Mouse (Mus musculus) neural tube, embryonic 13.5 days (tissue): ENCODE measurements at regions not wholly inside any gene's neighbourhood (a gene's known extent, or its start where the extent isn't known, plus 50 kb on each side); places are given as distances from the start of the nearest gene placed in this dataset.
A peak's percentile ranks its signal among the peaks of the same experiment; 100 is the strongest.

Experiments used
- ATAC-seq: fragments of 200-750 bp; cut with Nextera tagmentation; 2 replicates; pipeline ENCODE4 v1.8.0; 2017; ENCODE audit warnings: low read depth, mild to moderate bottlenecking, moderate TSS enrichment, moderate library complexity
- H3K27ac ChIP-seq: fragments of 300-500 bp; sonication (generic); replicated peaks from 2 replicates; pipeline ENCODE4 v1.5.1; 2015; ENCODE audit warnings: moderate library complexity, mild to moderate bottlenecking, inconsistent platforms
- H3K27me3 ChIP-seq: fragments of 300-500 bp; sonication (generic); 2 replicates; pipeline ENCODE4 v1.6.1; 2015; ENCODE audit warnings: mild to moderate bottlenecking, inconsistent platforms
- H3K36me3 ChIP-seq: fragments of 300-500 bp; sonication (generic); 2 replicates; pipeline ENCODE4 v1.6.1; 2015; ENCODE audit warnings: mild to moderate bottlenecking, inconsistent platforms
- H3K4me1 ChIP-seq: fragments of 300-500 bp; sonication (generic); replicated peaks from 2 replicates; pipeline ENCODE4 v1.6.1; 2015; ENCODE audit warnings: inconsistent platforms
- H3K4me2 ChIP-seq: fragments of 300-500 bp; sonication (generic); 2 replicates; pipeline ENCODE4 v1.6.1; 2015; ENCODE audit warnings: inconsistent platforms, mild to moderate bottlenecking, moderate library complexity
- H3K4me3 ChIP-seq: fragments of 300-500 bp; sonication (generic); 2 replicates; pipeline ENCODE4 v1.5.1; 2015; ENCODE audit warnings: mild to moderate bottlenecking, inconsistent platforms
- H3K9ac ChIP-seq: fragments of 300-500 bp; sonication (generic); 2 replicates; pipeline ENCODE4 v1.6.1; 2015; ENCODE audit warnings: moderate library complexity, mild to moderate bottlenecking, inconsistent platforms
- H3K9me3 ChIP-seq: fragments of 300-500 bp; sonication (generic); 2 replicates; pipeline ENCODE4 v1.6.1; 2016; ENCODE audit warnings: inconsistent platforms
- WGBS: fragments of 180-500 bp; shearing (Covaris S2); methylation state at CpG from one replicate; pipeline ENCODE4 v1.1.7; 2015; 5-methylcytosine and 5-hydroxymethylcytosine counted together

- no peak overlapping the region for H3K4me2 ChIP-seq
- ATAC-seq = no peak
- no peak overlapping the region for H3K9ac ChIP-seq
- no peak overlapping the region for H3K4me3 ChIP-seq
- H3K9me3 ChIP-seq = no peaks in the 10 kb centered on the region
- peaks cover 12% of the 10 kb centered on the region for H3K4me1 ChIP-seq
- H3K27me3 ChIP-seq = peaks cover 15% of the 10 kb centered on the region
- 90% methylated on average over 3 of the region's 3 CpGs for WGBS
- no peak overlapping the region for H3K27ac ChIP-seq
- no peaks in the 10 kb centered on the region for H3K36me3 ChIP-seq
These were observed 299.0 kb upstream of the Irx4 start for GRCm38 (mm10) chr13:72961291-72961690.

- Histone ChIP-seq H3K4me1 (no peaks in the 10 kb centered on the region), H3K9ac (no peak overlapping the region), H3K4me3 (no peak overlapping the region), H3K27ac (no peak overlapping the region), H3K4me2 (no peak overlapping the region), H3K9me3 (no peaks in the 10 kb centered on the region), H3K27me3 (no peaks in the 10 kb centered on the region), H3K36me3 (no peaks in the 10 kb centered on the region)
- ATAC-seq = no peak
- 90% methylated on average over 4 of the region's 4 CpGs for WGBS
These were observed 288.1 kb upstream of the Irx4 start for GRCm38 (mm10) chr13:72972165-72972564.

- Histone ChIP-seq H3K9me3 (no peaks in the 10 kb centered on the region), H3K4me3 (no peak overlapping the region), H3K27me3 (no peaks in the 10 kb centered on the region), H3K4me2 (no peak overlapping the region), H3K4me1 (no peaks in the 10 kb centered on the region), H3K36me3 (no peaks in the 10 kb centered on the region), H3K27ac (no peak overlapping the region), H3K9ac (no peak overlapping the region)
- ATAC-seq = no peak
- WGBS = 59% methylated on average over 1 of the region's 1 CpGs
These were observed 287.4 kb upstream of the Irx4 start for GRCm38 (mm10) chr13:72972894-72973293.

GRCm38 (mm10) chr13:72977213-72977612 lies 283.1 kb upstream of the Irx4 start:
- no peak overlapping the region for H3K4me3 ChIP-seq
- no peak overlapping the region for H3K9ac ChIP-seq
- H3K9me3 ChIP-seq = no peaks in the 10 kb centered on the region
- H3K4me2 ChIP-seq = no peak overlapping the region
- no peaks in the 10 kb centered on the region for H3K4me1 ChIP-seq
- WGBS = 86% methylated on average over 6 of the region's 6 CpGs
- no peak overlapping the region for H3K27ac ChIP-seq
- ATAC-seq = no peak
- H3K36me3 ChIP-seq = no peaks in the 10 kb centered on the region
- H3K27me3 ChIP-seq = no peaks in the 10 kb centered on the region

GRCm38 (mm10) chr13:72977971-72978370 lies 282.3 kb upstream of the Irx4 start:
- H3K9ac ChIP-seq = no peak overlapping the region
- no peak overlapping the region for H3K27ac ChIP-seq
- H3K36me3 ChIP-seq = no peaks in the 10 kb centered on the region
- no peaks in the 10 kb centered on the region for H3K4me1 ChIP-seq
- WGBS = 78% methylated on average over 3 of the region's 3 CpGs
- H3K4me2 ChIP-seq = no peak overlapping the region
- H3K27me3 ChIP-seq = no peaks in the 10 kb centered on the region
- H3K4me3 ChIP-seq = no peak overlapping the region
- ATAC-seq = no peak
- H3K9me3 ChIP-seq = no peaks in the 10 kb centered on the region

- H3K4me3 ChIP-seq = no peak overlapping the region
- no peak for ATAC-seq
- no peak overlapping the region for H3K9ac ChIP-seq
- no peak overlapping the region for H3K27ac ChIP-seq
- no peaks in the 10 kb centered on the region for H3K4me1 ChIP-seq
- no peaks in the 10 kb centered on the region for H3K9me3 ChIP-seq
- H3K36me3 ChIP-seq = no peaks in the 10 kb centered on the region
- no peak overlapping the region for H3K4me2 ChIP-seq
- no peaks in the 10 kb centered on the region for H3K27me3 ChIP-seq
These were observed 281.3 kb upstream of the Irx4 start for GRCm38 (mm10) chr13:72978966-72979365.

- H3K9me3 ChIP-seq = no peaks in the 10 kb centered on the region
- H3K9ac ChIP-seq = no peak overlapping the region
- H3K27me3 ChIP-seq = 0 out of 2 replicates have a peak, but pooled peaks cover 11% of the 10 kb centered on the region
- no peak overlapping the region for H3K4me3 ChIP-seq
- H3K27ac ChIP-seq = no peak overlapping the region
- peak; percentile 63 for ATAC-seq
- H3K4me2 ChIP-seq = no peak overlapping the region
- peaks cover 19% of the 10 kb centered on the region for H3K4me1 ChIP-seq
- H3K36me3 ChIP-seq = no peaks in the 10 kb centered on the region
- WGBS = 36% methylated on average over 16 of the region's 17 CpGs
These were observed 267.5 kb upstream of the Irx4 start for GRCm38 (mm10) chr13:72992589-72993409.

GRCm38 (mm10) chr13:72993410-72993858 lies 266.8 kb upstream of the Irx4 start:
- Histone ChIP-seq H3K36me3 (no peaks in the 10 kb centered on the region), H3K27me3 (0 out of 2 replicates have a peak, but pooled peaks cover 11% of the 10 kb centered on the region), H3K9ac (no peak overlapping the region), H3K4me3 (no peak overlapping the region), H3K4me2 (no peak overlapping the region), H3K4me1 (peaks cover 19% of the 10 kb centered on the region), H3K9me3 (no peaks in the 10 kb centered on the region), H3K27ac (no peak overlapping the region)
- WGBS = 45% methylated on average over 3 of the region's 3 CpGs
- peak; percentile 50 for ATAC-seq

- no peak for ATAC-seq
- no peaks in the 10 kb centered on the region for H3K36me3 ChIP-seq
- no peak overlapping the region for H3K4me2 ChIP-seq
- 0 out of 2 replicates have a peak, but pooled peaks cover 11% of the 10 kb centered on the region for H3K27me3 ChIP-seq
- H3K4me3 ChIP-seq = no peak overlapping the region
- no peak overlapping the region for H3K27ac ChIP-seq
- H3K9me3 ChIP-seq = no peaks in the 10 kb centered on the region
- peaks cover 19% of the 10 kb centered on the region for H3K4me1 ChIP-seq
- no peak overlapping the region for H3K9ac ChIP-seq
These were observed 265.7 kb upstream of the Irx4 start for GRCm38 (mm10) chr13:72994538-72994937.

- Histone ChIP-seq H3K4me2 (peak overlapping the region; percentile 43), H3K4me3 (0 out of 2 replicates have a peak overlapping the region, but pooled peaks have one; percentile 3), H3K9me3 (no peaks in the 10 kb centered on the region), H3K27ac (no peak overlapping the region), H3K27me3 (peaks cover 18% of the 10 kb centered on the region), H3K9ac (no peak overlapping the region), H3K4me1 (peaks cover 18% of the 10 kb centered on the region), H3K36me3 (no peaks in the 10 kb centered on the region)
- peak; percentile 81 for ATAC-seq
- WGBS = 32% methylated on average over 22 of the region's 22 CpGs
These were observed 251.3 kb upstream of the Irx4 start for GRCm38 (mm10) chr13:73008856-73009546.

- no peaks in the 10 kb centered on the region for H3K9me3 ChIP-seq
- H3K4me2 ChIP-seq = peak overlapping the region; percentile 43
- no peak overlapping the region for H3K9ac ChIP-seq
- peak; percentile 44 for ATAC-seq
- no peaks in the 10 kb centered on the region for H3K36me3 ChIP-seq
- H3K4me3 ChIP-seq = 0 out of 2 replicates have a peak overlapping the region, but pooled peaks have one; percentile 3
- H3K4me1 ChIP-seq = peaks cover 18% of the 10 kb centered on the region
- 74% methylated on average over 15 of the region's 15 CpGs for WGBS
- no peak overlapping the region; the same call in 1 of the 2 replicates for H3K27ac ChIP-seq
- H3K27me3 ChIP-seq = peaks cover 18% of the 10 kb centered on the region
These were observed 250.5 kb upstream of the Irx4 start for GRCm38 (mm10) chr13:73009547-73010475.
